Mouse (Mus musculus) megakaryocyte, embryonic 14.5 days (primary cell): Measurements from ENCODE around the gene Phc3.

Experiments used
- FLI1 ChIP-seq: IDR thresholded peaks from 2 replicates; pipeline ENCODE4 v1.6.1; 2012; ENCODE audit warnings: low read length, inconsistent platforms, mixed read lengths
- GATA1 ChIP-seq: IDR thresholded peaks from 3 replicates; pipeline ENCODE4 v1.6.1; 2012; ENCODE audit warnings: mixed read lengths, low read length, inconsistent platforms, borderline replicate concordance

GRCm38 (mm10) chr3:30855604-30856458 lies 113.4 kb downstream of the Phc3 start, which contains the start of gene Gpr160:
- TF ChIP-seq GATA1 (no peak), FLI1 (no peak)
